Mouse (Mus musculus): ENCODE results near the gene Rara. TPM values are rescaled to one million over a fixed set of nuclear protein-coding genes. Genes with fewer than 3 reads are reported as not detected.

The Rara gene
- total and polyA plus RNA-seq, 3 experiments = 12.1 to 13.7 TPM; not detected in 1

DNA sequence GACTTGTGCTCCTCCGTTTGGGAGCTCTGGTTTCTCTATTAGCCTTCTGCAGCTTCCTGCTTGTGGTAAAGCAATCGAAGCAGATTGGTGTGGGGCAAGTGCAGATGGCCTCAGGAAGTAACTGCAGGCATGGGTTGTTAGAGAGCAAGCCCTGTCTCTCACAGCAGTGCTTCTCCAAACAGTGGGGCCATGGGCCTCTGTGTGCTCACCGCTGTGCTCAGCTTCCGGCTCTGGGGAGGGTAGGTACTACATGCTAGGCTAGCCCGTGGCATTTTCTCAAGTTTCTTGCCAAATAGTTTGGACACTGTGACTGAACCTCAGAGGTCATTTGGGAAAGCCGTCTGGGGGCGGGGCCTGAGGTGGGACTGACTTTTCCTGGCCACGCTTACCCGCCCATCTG lies 9.4 kb upstream of the Rara start:
- Histone ChIP-seq H3K4me1 (ENCODE audit: control insufficient read depth in 1 of 2, insufficient read depth in 2 of 2, low read length in 2 of 2) (peaks cover 18 to 29% of the 10 kb centered on the region in 2 experiments), H3K4me3 (ENCODE audit: control insufficient read depth in 1 of 2, insufficient read depth in 1 of 2, low read depth in 2 of 2, low read length in 2 of 2) (no peak overlapping the region), H3K36me3 (ENCODE audit: control insufficient read depth in 1 of 2, insufficient read depth in 2 of 2, low read length in 2 of 2) (peaks cover 37 to 44% of the 10 kb centered on the region in 2 experiments), H3K27ac (ENCODE audit: control insufficient read depth, low read depth, low read length) (peak overlapping the region; percentile 73), H3K9ac (ENCODE audit: control insufficient read depth, low read depth, low read length, poor library complexity, severe bottlenecking) (peak overlapping the region; percentile 1; the same call in 1 of the 2 replicates), H3K9me3 (replicated peaks; ENCODE audit: insufficient read depth, low read length) (no peaks in the 10 kb centered on the region), H3K27me3 (ENCODE audit: control insufficient read depth in 1 of 2, insufficient read depth in 2 of 2, low read length in 2 of 2) (no peaks in the 10 kb centered on the region), H3K79me2 (ENCODE audit: control insufficient read depth, insufficient read depth, low read length, poor library complexity) (0 out of 2 replicates have a peak, but pooled peaks cover 4% of the 10 kb centered on the region)
- DNase-seq (ENCODE audit: low read depth, low spot score) = peak; percentile 69
- TF ChIP-seq EP300 (IDR thresholded peaks at IDR 0.05; ENCODE audit: low read depth in 1 of 2, low read length in 2 of 2) (0 out of 4 replicates have a peak, but pooled peaks of 1 of the 2 experiments have one; percentile 5), NRF1 (IDR thresholded peaks at IDR 0.05; ENCODE audit: insufficient read depth, low read depth, low read length, poor library complexity, severe bottlenecking) (no peak), ZKSCAN1 (IDR thresholded peaks at IDR 0.05; ENCODE audit: low read depth, low read length) (no peak), NELFE (IDR thresholded peaks at IDR 0.05; ENCODE audit: low read depth, low read length) (peak; percentile 22; the same call in 1 of the 2 replicates), TBP (IDR thresholded peaks at IDR 0.05; ENCODE audit: low read depth, low read length) (peak; percentile 62; the same call in 1 of the 2 replicates), POLR2A (IDR thresholded peaks at IDR 0.05; ENCODE audit: control insufficient read depth in 1 of 2, insufficient read depth in 1 of 2, low read depth in 1 of 2, low read length in 2 of 2, poor library complexity in 1 of 2) (no peak; a peak in 1 of 4 replicates), KAT2A (conservative IDR thresholded peaks at IDR 0.05; ENCODE audit: low read depth, low read length) (no peak), MXI1 (IDR thresholded peaks at IDR 0.05; ENCODE audit: low read depth, low read length) (no peak), TCF12 (IDR thresholded peaks at IDR 0.05; ENCODE audit: low read depth, low read length) (no peak), ZMIZ1 (IDR thresholded peaks at IDR 0.05; ENCODE audit: low read depth, low read length) (no peak), MEF2A (IDR thresholded peaks at IDR 0.05; ENCODE audit: extremely low read depth, insufficient replicate concordance, low read depth, low read length, poor library complexity, severe bottlenecking) (no peak), GABPA (IDR thresholded peaks at IDR 0.05; ENCODE audit: low read depth, low read length) (no peak), SMC3 (IDR thresholded peaks at IDR 0.05; ENCODE audit: low read depth, low read length) (no peak)

DNA sequence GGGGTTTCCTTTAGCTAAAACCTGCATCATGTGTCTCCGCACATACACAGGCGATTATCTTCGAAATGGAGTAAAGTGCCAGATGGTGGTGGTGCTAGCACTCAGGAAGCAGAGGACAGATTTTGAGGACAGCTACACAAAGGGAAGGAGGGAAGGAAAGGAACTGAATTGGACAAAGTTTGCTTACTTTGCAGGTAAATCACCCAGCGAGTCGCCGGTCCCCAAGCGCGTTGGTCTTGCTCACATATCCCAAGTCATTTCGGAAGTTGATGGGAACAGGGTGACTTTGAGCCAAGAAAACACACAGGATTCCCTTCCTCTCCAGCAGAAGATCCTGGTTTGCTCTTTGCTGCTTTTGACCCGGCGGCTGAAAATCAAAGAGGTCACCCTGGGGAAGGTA lies 8.6 kb upstream of the Rara start:
- H3K27me3 ChIP-seq (ENCODE audit: control insufficient read depth in 1 of 2, insufficient read depth in 2 of 2, low read length in 2 of 2) = no peaks in the 10 kb centered on the region
- DNase-seq (ENCODE audit: low read depth, low spot score) = no peak
- H3K9ac ChIP-seq (ENCODE audit: control insufficient read depth, low read depth, low read length, poor library complexity, severe bottlenecking) = no peak overlapping the region
- H3K9me3 ChIP-seq (replicated peaks; ENCODE audit: insufficient read depth, low read length) = no peaks in the 10 kb centered on the region
- H3K79me2 ChIP-seq (ENCODE audit: control insufficient read depth, insufficient read depth, low read length, poor library complexity) = no peaks in the 10 kb centered on the region
- H3K4me1 ChIP-seq (ENCODE audit: control insufficient read depth in 1 of 2, insufficient read depth in 2 of 2, low read length in 2 of 2) = peaks cover 18 to 31% of the 10 kb centered on the region in 2 experiments
- H3K27ac ChIP-seq (ENCODE audit: control insufficient read depth, low read depth, low read length) = no peak overlapping the region
- H3K4me3 ChIP-seq (ENCODE audit: control insufficient read depth in 1 of 2, insufficient read depth in 1 of 2, low read depth in 2 of 2, low read length in 2 of 2) = no peak overlapping the region
- H3K36me3 ChIP-seq (ENCODE audit: control insufficient read depth in 1 of 2, insufficient read depth in 2 of 2, low read length in 2 of 2) = peaks cover 39 to 45% of the 10 kb centered on the region in 2 experiments
- TF ChIP-seq ZC3H11A (IDR thresholded peaks at IDR 0.05; ENCODE audit: low read depth, low read length) (no peak), E2F4 (IDR thresholded peaks at IDR 0.05; ENCODE audit: borderline replicate concordance, low read depth, low read length) (no peak)
